Mouse (Mus musculus): ENCODE measurements around the gene U2af1l4. TPM values are rescaled to one million over a fixed set of nuclear protein-coding genes. Genes with fewer than 3 reads are reported as not detected.

Gene U2af1l4
- polyA plus RNA-seq, 1 experiment from 2014 or later, result 90.7 TPM

DNA sequence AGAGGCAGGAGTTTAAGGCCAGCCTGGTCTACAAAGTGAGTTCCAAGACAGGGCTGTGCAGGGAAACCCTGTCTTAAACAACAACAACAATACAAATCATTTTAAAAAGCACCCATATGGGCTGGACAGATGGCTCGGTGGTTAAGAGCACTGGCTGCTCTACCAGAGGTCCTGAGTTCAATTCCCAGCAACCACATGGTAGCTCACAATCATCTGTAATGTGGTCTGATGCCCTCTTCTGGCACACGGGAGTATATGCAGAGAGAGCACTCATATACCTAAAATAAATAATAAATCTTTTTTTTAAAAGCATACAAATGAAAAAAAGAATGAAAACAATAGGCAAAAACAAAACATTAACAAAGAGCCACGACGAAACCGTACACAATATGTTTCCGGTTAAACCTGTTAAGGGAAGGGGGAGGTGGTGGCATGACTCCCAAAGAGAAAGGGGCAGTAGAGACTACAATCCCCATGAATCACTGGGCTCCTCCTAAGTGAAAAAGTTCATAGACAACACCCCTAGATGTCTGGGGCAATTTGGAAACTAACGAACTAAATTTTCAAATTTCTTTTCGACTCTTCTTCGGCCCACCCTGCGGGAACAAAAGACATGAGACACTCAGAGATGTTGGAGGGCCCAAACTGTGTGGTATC is 11.5 kb upstream of the U2af1l4 start:
- H3K4me3 ChIP-seq (ENCODE audit: low read depth, low read length), result peak overlapping the region; percentile 49
- no peak for DNase-seq (ENCODE audit: low spot score, missing footprints)
- H3K9ac ChIP-seq (ENCODE audit: low read length), result peak overlapping the region; percentile 71
- peak overlapping the region; percentile 93 for H3K4me2 ChIP-seq
- peak overlapping the region; percentile 70 for H3K27ac ChIP-seq (ENCODE audit: low read depth, low read length)
- no peaks in the 10 kb centered on the region for H3K27me3 ChIP-seq (ENCODE audit: control insufficient read depth, insufficient read depth, low read length)
- WGBS, result 2% methylated on average over 10 of the region's 10 CpGs
- no peaks in the 10 kb centered on the region for H3K9me3 ChIP-seq (ENCODE audit: control insufficient read depth, low read length)
- H3K4me1 ChIP-seq (ENCODE audit: control insufficient read depth, insufficient read depth, low read length), result peaks cover 12% of the 10 kb centered on the region
- H3K36me3 ChIP-seq (ENCODE audit: control insufficient read depth, insufficient read depth, low read length), result peaks cover 8% of the 10 kb centered on the region; the same call in 1 of the 2 replicates
- peak; percentile 71 for ATAC-seq (ENCODE audit: low FRiP score)

- 1% methylated on average over 44 of the region's 44 CpGs for WGBS
- ATAC-seq (ENCODE audit: low FRiP score), result peak; percentile 94
- peaks cover 14% of the 10 kb centered on the region; the same call in 1 of the 2 replicates for H3K36me3 ChIP-seq (ENCODE audit: control insufficient read depth, insufficient read depth, low read length)
Measured at GRCm38 (mm10) chr7:30552102-30553020, 10.7 kb upstream of the U2af1l4 start, which contains the start of the genes Hspb6 and Proser3. Gene Hspb6, plus strand, starts transcription at chr7:30552178. Gene Proser3, minus strand, starts transcription at chr7:30552299.

DNA sequence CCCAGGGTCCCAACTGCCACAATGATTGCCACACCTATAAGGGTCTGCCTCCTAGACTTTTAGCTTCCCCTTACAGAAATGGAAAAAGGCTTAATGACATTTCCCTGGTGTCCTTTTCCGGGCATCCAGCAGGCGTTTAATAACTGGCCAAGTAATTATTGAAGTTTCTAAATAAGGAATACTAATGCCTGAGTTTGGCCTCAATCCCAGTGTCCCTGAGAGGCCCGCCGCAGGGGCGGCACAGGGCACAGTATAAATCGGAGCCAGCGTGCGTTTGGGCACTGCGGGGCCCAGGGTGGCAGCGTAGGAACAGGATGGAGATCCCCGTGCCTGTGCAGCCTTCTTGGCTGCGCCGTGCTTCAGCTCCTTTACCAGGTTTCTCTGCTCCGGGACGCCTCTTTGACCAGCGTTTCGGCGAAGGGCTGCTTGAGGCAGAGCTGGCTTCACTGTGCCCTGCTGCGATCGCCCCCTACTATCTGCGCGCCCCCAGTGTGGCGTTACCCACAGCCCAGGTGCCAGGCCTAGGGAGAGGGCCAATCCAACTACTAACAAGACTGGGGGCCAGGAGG is 10.0 kb upstream of the U2af1l4 start:
- Histone ChIP-seq H3K9ac (ENCODE audit: low read length) (peak overlapping the region; percentile 72), H3K9me3 (ENCODE audit: control insufficient read depth, low read length) (no peaks in the 10 kb centered on the region), H3K27ac (ENCODE audit: low read depth, low read length) (no peak overlapping the region), H3K36me3 (ENCODE audit: control insufficient read depth, insufficient read depth, low read length) (peaks cover 14% of the 10 kb centered on the region; the same call in 1 of the 2 replicates), H3K27me3 (ENCODE audit: control insufficient read depth, insufficient read depth, low read length) (no peaks in the 10 kb centered on the region), H3K4me1 (ENCODE audit: control insufficient read depth, insufficient read depth, low read length) (peaks cover 12% of the 10 kb centered on the region), H3K4me2 (peak overlapping the region; percentile 93), H3K4me3 (ENCODE audit: low read depth, low read length) (peak overlapping the region; percentile 49)
- WGBS, result 10% methylated on average over 23 of the region's 23 CpGs
- ATAC-seq (ENCODE audit: low FRiP score) (no peak), DNase-seq (ENCODE audit: low spot score, missing footprints) (no peak)

More at GRCm38 (mm10) chr7:30552102-30553020, 10.7 kb upstream of the U2af1l4 start, which contains the start of the genes Hspb6 and Proser3:
- peak within 1 kb of the TSS; percentile 93 for H3K4me2 ChIP-seq
- H3K4me1 ChIP-seq (ENCODE audit: control insufficient read depth, insufficient read depth, low read length), result peaks cover 12% of the 10 kb centered on the region
- peak within 1 kb of the TSS; percentile 49 for H3K4me3 ChIP-seq (ENCODE audit: low read depth, low read length)
- no peaks in the 10 kb centered on the region for H3K9me3 ChIP-seq (ENCODE audit: control insufficient read depth, low read length)
- H3K9ac ChIP-seq (ENCODE audit: low read length), result peak within 1 kb of the TSS; percentile 72
- no peaks in the 10 kb centered on the region for H3K27me3 ChIP-seq (ENCODE audit: control insufficient read depth, insufficient read depth, low read length)
- peak within 1 kb of the TSS; percentile 70 for H3K27ac ChIP-seq (ENCODE audit: low read depth, low read length)
- peak; percentile 99 for DNase-seq (ENCODE audit: low spot score, missing footprints)

GRCm38 (mm10) chr7:30553810-30554584 is 9.1 kb upstream of the U2af1l4 start:
- Histone ChIP-seq H3K27ac (ENCODE audit: low read depth, low read length) (no peak overlapping the region), H3K36me3 (ENCODE audit: control insufficient read depth, insufficient read depth, low read length) (peaks cover 14% of the 10 kb centered on the region; the same call in 1 of the 2 replicates), H3K9me3 (ENCODE audit: control insufficient read depth, low read length) (no peaks in the 10 kb centered on the region), H3K27me3 (ENCODE audit: control insufficient read depth, insufficient read depth, low read length) (no peaks in the 10 kb centered on the region), H3K9ac (ENCODE audit: low read length) (peak overlapping the region; percentile 72; the same call in 1 of the 2 replicates), H3K4me3 (ENCODE audit: low read depth, low read length) (no peak overlapping the region; the same call in 1 of the 2 replicates), H3K4me2 (peak overlapping the region; percentile 93; the same call in 1 of the 2 replicates), H3K4me1 (ENCODE audit: control insufficient read depth, insufficient read depth, low read length) (peaks cover 17% of the 10 kb centered on the region)
- DNase-seq (ENCODE audit: low spot score, missing footprints) (no peak), ATAC-seq (ENCODE audit: low FRiP score) (no peak)
- WGBS, result 89% methylated on average over 22 of the region's 22 CpGs

DNA sequence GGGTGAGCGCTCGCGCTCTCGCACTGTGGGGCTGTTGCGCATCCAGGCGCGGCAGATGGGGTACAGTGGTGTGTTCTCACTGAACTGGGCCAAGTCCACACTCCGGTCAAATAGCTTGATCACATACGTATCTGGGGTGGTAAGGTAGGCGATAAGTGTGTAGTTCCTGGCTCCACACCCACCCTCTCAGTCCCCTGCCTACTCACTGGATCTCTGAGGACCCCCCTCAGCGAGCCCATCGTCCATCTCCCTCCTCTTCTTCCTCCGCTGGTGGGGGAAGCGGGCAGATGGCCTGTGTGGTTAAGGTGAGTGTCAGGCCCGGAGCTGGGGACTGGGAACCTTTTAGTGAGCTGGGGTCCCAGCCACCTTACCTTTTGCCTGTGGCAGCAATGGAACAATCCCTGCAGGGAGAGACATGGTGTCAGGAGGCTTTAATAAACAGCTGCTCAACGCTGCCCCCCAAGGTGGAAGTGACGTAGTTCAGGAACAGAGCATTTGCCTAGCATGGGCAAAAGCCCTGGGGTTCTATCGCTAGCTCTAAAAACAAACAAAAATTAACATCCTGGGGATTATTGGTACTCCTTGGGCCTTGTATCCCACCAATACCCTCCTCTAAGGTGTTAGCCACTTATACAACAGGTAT is 6.1 kb upstream of the U2af1l4 start:
- Histone ChIP-seq H3K9ac (ENCODE audit: low read length) (no peak overlapping the region), H3K4me3 (ENCODE audit: low read depth, low read length) (no peak overlapping the region), H3K4me2 (no peak overlapping the region), H3K27me3 (ENCODE audit: control insufficient read depth, insufficient read depth, low read length) (no peaks in the 10 kb centered on the region), H3K36me3 (ENCODE audit: control insufficient read depth, insufficient read depth, low read length) (peaks cover 14% of the 10 kb centered on the region; the same call in 1 of the 2 replicates), H3K9me3 (ENCODE audit: control insufficient read depth, low read length) (no peaks in the 10 kb centered on the region), H3K4me1 (ENCODE audit: control insufficient read depth, insufficient read depth, low read length) (peaks cover 23% of the 10 kb centered on the region), H3K27ac (ENCODE audit: low read depth, low read length) (no peak overlapping the region)
- 94% methylated on average over 18 of the region's 18 CpGs for WGBS
- ATAC-seq (ENCODE audit: low FRiP score) (no peak), DNase-seq (ENCODE audit: low spot score, missing footprints) (no peak)

GRCm38 (mm10) chr7:30557901-30558514 is 5.1 kb upstream of the U2af1l4 start:
- no peak overlapping the region for H3K9ac ChIP-seq (ENCODE audit: low read length)
- H3K4me1 ChIP-seq (ENCODE audit: control insufficient read depth, insufficient read depth, low read length), result peaks cover 19% of the 10 kb centered on the region
- no peaks in the 10 kb centered on the region for H3K9me3 ChIP-seq (ENCODE audit: control insufficient read depth, low read length)
- H3K27me3 ChIP-seq (ENCODE audit: control insufficient read depth, insufficient read depth, low read length), result no peaks in the 10 kb centered on the region
- no peak for DNase-seq (ENCODE audit: low spot score, missing footprints)
- H3K27ac ChIP-seq (ENCODE audit: low read depth, low read length), result no peak overlapping the region
- H3K4me2 ChIP-seq, result no peak overlapping the region; the same call in 1 of the 2 replicates
- H3K36me3 ChIP-seq (ENCODE audit: control insufficient read depth, insufficient read depth, low read length), result peaks cover 14% of the 10 kb centered on the region; the same call in 1 of the 2 replicates
- no peak for ATAC-seq (ENCODE audit: low FRiP score)
- 87% methylated on average over 13 of the region's 13 CpGs for WGBS
- H3K4me3 ChIP-seq (ENCODE audit: low read depth, low read length), result no peak overlapping the region

DNA sequence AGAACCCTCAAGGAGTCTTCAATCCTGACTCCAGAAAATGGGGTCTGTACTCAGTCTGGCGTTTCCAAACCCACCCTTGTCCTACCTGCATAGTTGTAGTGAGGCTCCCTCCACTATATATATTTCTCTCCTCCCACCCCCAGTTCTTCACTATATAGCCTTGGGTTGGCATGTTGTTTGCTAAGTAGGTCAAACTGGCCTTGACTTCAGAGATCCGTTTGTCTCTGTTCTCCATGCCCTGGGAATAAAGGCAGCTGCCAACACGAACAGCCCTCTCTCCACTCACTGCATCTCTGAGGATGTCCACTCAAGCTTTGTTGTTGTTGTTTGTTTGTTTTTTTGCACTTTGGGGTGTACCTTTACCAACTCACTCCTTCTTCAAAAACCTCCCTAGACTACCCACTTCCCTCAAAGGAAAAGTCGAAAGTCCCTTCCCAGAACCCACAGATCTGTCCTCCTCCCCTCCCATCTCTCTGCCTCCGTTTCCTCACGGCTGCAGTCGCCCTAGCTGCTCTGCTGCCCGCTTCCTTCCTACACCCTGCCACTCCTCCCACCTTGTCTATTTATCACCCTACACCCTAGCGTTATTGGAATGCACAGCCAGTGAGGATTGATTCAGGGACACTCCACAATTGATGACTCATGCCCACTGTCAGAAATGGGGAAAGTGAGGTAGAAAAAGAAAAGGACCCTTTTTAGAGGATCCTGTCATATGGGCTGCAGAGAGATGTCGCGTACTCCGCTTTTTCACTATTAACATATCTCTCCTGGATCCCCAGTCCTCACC is 4.3 kb upstream of the U2af1l4 start:
- ATAC-seq (ENCODE audit: low FRiP score), result no peak
- Histone ChIP-seq H3K36me3 (ENCODE audit: control insufficient read depth, insufficient read depth, low read length) (peaks cover 14% of the 10 kb centered on the region; the same call in 1 of the 2 replicates), H3K9me3 (ENCODE audit: control insufficient read depth, low read length) (no peaks in the 10 kb centered on the region), H3K4me2 (peak overlapping the region; percentile 97), H3K4me1 (ENCODE audit: control insufficient read depth, insufficient read depth, low read length) (peaks cover 15% of the 10 kb centered on the region), H3K9ac (ENCODE audit: low read length) (peak overlapping the region; percentile 73), H3K27me3 (ENCODE audit: control insufficient read depth, insufficient read depth, low read length) (no peaks in the 10 kb centered on the region), H3K4me3 (ENCODE audit: low read depth, low read length) (peak overlapping the region; percentile 49), H3K27ac (ENCODE audit: low read depth, low read length) (no peak overlapping the region)
- DNase-seq (ENCODE audit: low spot score, missing footprints), result no peak
- 19% methylated on average over 12 of the region's 12 CpGs for WGBS

All from midbrain, embryonic 11.5 days (tissue).